Mouse (Mus musculus) heart, embryonic 11.5 days (tissue): Measurements from ENCODE around the gene Rnf123. TPM values are rescaled to one million over a fixed set of nuclear protein-coding genes. Genes with fewer than 3 reads are reported as not detected.

Experiments used
- ATAC-seq: fragments of 200-750 bp; cut with Nextera tagmentation; replicated peaks from 2 replicates; pipeline ENCODE4 v1.8.0; 2017; ENCODE audit warnings: moderate library complexity; ENCODE audit not compliant: insufficient number of reproducible peaks, low FRiP score, low TSS enrichment
- H3K27ac ChIP-seq: fragments of 300-500 bp; sonication (generic); 2 replicates; pipeline ENCODE4 v1.5.1; 2014; ENCODE audit warnings: mild to moderate bottlenecking, low read depth, low read length
- H3K27me3 ChIP-seq: fragments of 300-500 bp; sonication (generic); 2 replicates; pipeline ENCODE4 v1.6.1; 2014; ENCODE audit warnings: mild to moderate bottlenecking, low read length, mixed read lengths; ENCODE audit not compliant: control insufficient read depth, insufficient read depth
- H3K36me3 ChIP-seq: fragments of 300-500 bp; sonication (generic); 2 replicates; pipeline ENCODE4 v1.6.1; 2014; ENCODE audit warnings: mild to moderate bottlenecking, low read length, moderate library complexity, mixed read lengths; ENCODE audit not compliant: control insufficient read depth, insufficient read depth
- H3K4me1 ChIP-seq: fragments of 300-500 bp; sonication (generic); 2 replicates; pipeline ENCODE4 v1.6.1; 2014; ENCODE audit warnings: low read length; ENCODE audit not compliant: control insufficient read depth, insufficient read depth
- H3K4me2 ChIP-seq: fragments of 300-500 bp; sonication (generic); 2 replicates; pipeline ENCODE4 v1.6.1; 2014; ENCODE audit warnings: mild to moderate bottlenecking, moderate library complexity
- H3K4me3 ChIP-seq: fragments of 300-500 bp; sonication (generic); 2 replicates; pipeline ENCODE4 v1.5.1; 2014; ENCODE audit warnings: low read depth, low read length
- H3K9ac ChIP-seq: fragments of 300-500 bp; sonication (generic); 2 replicates; pipeline ENCODE4 v1.6.1; 2014; ENCODE audit warnings: mild to moderate bottlenecking, low read depth, low read length, moderate library complexity
- H3K9me3 ChIP-seq: fragments of 300-500 bp; sonication (generic); replicated peaks from 2 replicates; pipeline ENCODE4 v1.6.1; 2016; ENCODE audit warnings: low read length; ENCODE audit not compliant: control insufficient read depth
- WGBS: fragments of 180-500 bp; shearing (Covaris S2); extraction: QIAGEN DNeasy Blood & Tissue Kit; methylation state at CpG from one replicate; pipeline ENCODE4 v1.1.7; 2014; ENCODE audit not compliant: insufficient replicate concordance; 5-methylcytosine and 5-hydroxymethylcytosine counted together
- polyA plus RNA-seq: library from polyadenylated mRNA; unstranded; fragments of >200 nt; fragmentation: Nextera tagmentation; extraction: Ambion mirVana; gene quantifications from 2 replicates; pipeline ENCODE4 v1.2.1, GENCODE M21; 2014

Gene Rnf123
- polyA plus RNA-seq, 1 experiment from 2014 or later: 23.4 TPM

- peak overlapping the region; percentile 76 for H3K4me3 ChIP-seq
- no peaks in the 10 kb centered on the region for H3K9me3 ChIP-seq
- peak overlapping the region; percentile 60 for H3K27ac ChIP-seq
- H3K4me2 ChIP-seq: peak overlapping the region; percentile 73
- WGBS: 36% methylated on average over 17 of the region's 17 CpGs
- no peaks in the 10 kb centered on the region for H3K27me3 ChIP-seq
- peak overlapping the region; percentile 59; the same call in 1 of the 2 replicates for H3K9ac ChIP-seq
- ATAC-seq: no peak
- peaks cover 25% of the 10 kb centered on the region for H3K4me1 ChIP-seq
- H3K36me3 ChIP-seq: peaks cover 26% of the 10 kb centered on the region
These were observed 35.3 kb downstream of the Rnf123 start for GRCm38 (mm10) chr9:108047601-108048565.

- no peak overlapping the region for H3K27ac ChIP-seq
- peaks cover 31% of the 10 kb centered on the region for H3K36me3 ChIP-seq
- WGBS: 89% methylated on average over 4 of the region's 4 CpGs
- ATAC-seq: no peak
- no peaks in the 10 kb centered on the region for H3K9me3 ChIP-seq
- H3K9ac ChIP-seq: peak overlapping the region; percentile 23; the same call in 1 of the 2 replicates
- H3K4me1 ChIP-seq: peaks cover 22% of the 10 kb centered on the region
- no peaks in the 10 kb centered on the region for H3K27me3 ChIP-seq
- no peak overlapping the region for H3K4me2 ChIP-seq
- no peak overlapping the region for H3K4me3 ChIP-seq
These were observed 36.6 kb downstream of the Rnf123 start for GRCm38 (mm10) chr9:108046582-108046981.

- Histone ChIP-seq H3K4me2 (no peak overlapping the region), H3K36me3 (peaks cover 37% of the 10 kb centered on the region), H3K27me3 (no peaks in the 10 kb centered on the region), H3K4me3 (no peak overlapping the region), H3K4me1 (peaks cover 22% of the 10 kb centered on the region), H3K9me3 (no peaks in the 10 kb centered on the region), H3K9ac (no peak overlapping the region), H3K27ac (no peak overlapping the region)
- ATAC-seq: no peak
- 95% methylated on average over 8 of the region's 8 CpGs for WGBS
These were observed 38.2 kb downstream of the Rnf123 start for GRCm38 (mm10) chr9:108044751-108045492.

- no peak overlapping the region for H3K9ac ChIP-seq
- ATAC-seq: no peak
- no peak overlapping the region for H3K4me2 ChIP-seq
- H3K36me3 ChIP-seq: peaks cover 20% of the 10 kb centered on the region
- H3K4me1 ChIP-seq: no peaks in the 10 kb centered on the region
- no peaks in the 10 kb centered on the region for H3K9me3 ChIP-seq
- H3K4me3 ChIP-seq: no peak overlapping the region
- H3K27ac ChIP-seq: no peak overlapping the region
- WGBS: 94% methylated on average over 2 of the region's 2 CpGs
- H3K27me3 ChIP-seq: no peaks in the 10 kb centered on the region
These were observed 47.6 kb downstream of the Rnf123 start for GRCm38 (mm10) chr9:108035331-108036156.

- no peak overlapping the region for H3K4me3 ChIP-seq
- WGBS: 84% methylated on average over 5 of the region's 5 CpGs
- no peaks in the 10 kb centered on the region for H3K4me1 ChIP-seq
- ATAC-seq: no peak
- H3K27me3 ChIP-seq: no peaks in the 10 kb centered on the region
- H3K27ac ChIP-seq: no peak overlapping the region
- peaks cover 27% of the 10 kb centered on the region for H3K36me3 ChIP-seq
- H3K9ac ChIP-seq: no peak overlapping the region
- H3K9me3 ChIP-seq: no peaks in the 10 kb centered on the region
- no peak overlapping the region for H3K4me2 ChIP-seq
These were observed 51.0 kb downstream of the Rnf123 start for GRCm38 (mm10) chr9:108032126-108032525.

GRCm38 (mm10) chr9:108027867-108028266 is 55.3 kb downstream of the Rnf123 start:
- Histone ChIP-seq H3K27ac (no peak overlapping the region), H3K4me3 (no peak overlapping the region), H3K4me2 (no peak overlapping the region), H3K36me3 (peaks cover 35% of the 10 kb centered on the region), H3K9me3 (no peaks in the 10 kb centered on the region), H3K9ac (no peak overlapping the region), H3K27me3 (no peaks in the 10 kb centered on the region), H3K4me1 (no peaks in the 10 kb centered on the region)
- 97% methylated on average over 3 of the region's 3 CpGs for WGBS
- ATAC-seq: no peak

GRCm38 (mm10) chr9:108026584-108026983 is 56.6 kb downstream of the Rnf123 start:
- H3K4me1 ChIP-seq: no peaks in the 10 kb centered on the region; the same call in 1 of the 2 replicates
- no peaks in the 10 kb centered on the region for H3K9me3 ChIP-seq
- H3K4me3 ChIP-seq: no peak overlapping the region
- H3K36me3 ChIP-seq: peaks cover 27% of the 10 kb centered on the region
- no peak overlapping the region for H3K4me2 ChIP-seq
- ATAC-seq: no peak
- no peaks in the 10 kb centered on the region for H3K27me3 ChIP-seq
- WGBS: 90% methylated on average over 3 of the region's 3 CpGs
- H3K27ac ChIP-seq: no peak overlapping the region
- H3K9ac ChIP-seq: no peak overlapping the region

- no peaks in the 10 kb centered on the region for H3K27me3 ChIP-seq
- ATAC-seq: no peak
These were observed 59.9 kb downstream of the Rnf123 start for GRCm38 (mm10) chr9:108023216-108023615.

More at GRCm38 (mm10) chr9:108023216-108023615, 59.9 kb downstream of the Rnf123 start:
- Histone ChIP-seq H3K36me3 (peaks cover 25% of the 10 kb centered on the region), H3K9me3 (no peaks in the 10 kb centered on the region), H3K9ac (no peak overlapping the region), H3K27ac (no peak overlapping the region), H3K4me3 (no peak overlapping the region), H3K4me2 (no peak overlapping the region), H3K4me1 (peaks cover 6% of the 10 kb centered on the region)
- WGBS: 84% methylated on average over 3 of the region's 3 CpGs
